Mouse (Mus musculus): ENCODE data around the gene Tbc1d10c. TPM values are rescaled to one million over a fixed set of nuclear protein-coding genes. Genes with fewer than 3 reads are reported as not detected.

Tbc1d10c gene
- polyA plus RNA-seq, 1 experiment = 266 TPM

GRCm38 (mm10) chr19:4147022-4147405 lies 44.1 kb downstream of the Tbc1d10c start:
- H3K4me3 ChIP-seq (ENCODE audit: extremely low read depth, insufficient read depth, insufficient read length) = no peak overlapping the region
- peaks cover 14% of the 10 kb centered on the region; the same call in 1 of the 2 replicates for H3K36me3 ChIP-seq (ENCODE audit: control insufficient read depth, insufficient read depth, low read length)
- WGBS = 50% methylated on average over 3 of the region's 3 CpGs
- H3K27me3 ChIP-seq (ENCODE audit: control insufficient read depth, insufficient read depth, low read length) = no peaks in the 10 kb centered on the region
- peak overlapping the region; percentile 72 for H3K27ac ChIP-seq (ENCODE audit: insufficient read depth, low read length)
- peaks cover 58% of the 10 kb centered on the region for H3K4me1 ChIP-seq (ENCODE audit: control insufficient read depth, insufficient read depth, insufficient read length)
- DNase-seq (ENCODE audit: low read depth in 1 of 2, low spot score in 2 of 2) = no peak
- TF ChIP-seq CTCF (IDR thresholded peaks at IDR 0.05; ENCODE audit: extremely low read depth, insufficient read depth, insufficient read length, insufficient replicate concordance) (no peak), POLR2A (IDR thresholded peaks at IDR 0.05; ENCODE audit: low read depth, low read length) (no peak)

GRCm38 (mm10) chr19:4146366-4147021 lies 44.6 kb downstream of the Tbc1d10c start:
- DNase-seq (ENCODE audit: low read depth in 1 of 2, low spot score in 2 of 2) = no peak
- Histone ChIP-seq H3K27me3 (ENCODE audit: control insufficient read depth, insufficient read depth, low read length) (no peaks in the 10 kb centered on the region), H3K36me3 (ENCODE audit: control insufficient read depth, insufficient read depth, low read length) (peaks cover 11% of the 10 kb centered on the region; the same call in 1 of the 2 replicates), H3K4me3 (ENCODE audit: extremely low read depth, insufficient read depth, insufficient read length) (no peak overlapping the region), H3K4me1 (ENCODE audit: control insufficient read depth, insufficient read depth, insufficient read length) (peaks cover 58% of the 10 kb centered on the region), H3K27ac (ENCODE audit: insufficient read depth, low read length) (peak overlapping the region; percentile 55)
- TF ChIP-seq CTCF (IDR thresholded peaks at IDR 0.05; ENCODE audit: extremely low read depth, insufficient read depth, insufficient read length, insufficient replicate concordance) (no peak), POLR2A (IDR thresholded peaks at IDR 0.05; ENCODE audit: low read depth, low read length) (no peak)
- WGBS = 82% methylated on average over 12 of the region's 12 CpGs

- H3K36me3 ChIP-seq (ENCODE audit: control insufficient read depth, insufficient read depth, low read length) = peaks cover 7% of the 10 kb centered on the region; the same call in 1 of the 2 replicates
- DNase-seq (ENCODE audit: low read depth in 1 of 2, low spot score in 2 of 2) = no peak
- 98% methylated on average over 5 of the region's 5 CpGs for WGBS
- H3K4me3 ChIP-seq (ENCODE audit: extremely low read depth, insufficient read depth, insufficient read length) = no peak overlapping the region
- no peak overlapping the region for H3K27ac ChIP-seq (ENCODE audit: insufficient read depth, low read length)
- TF ChIP-seq CTCF (IDR thresholded peaks at IDR 0.05; ENCODE audit: extremely low read depth, insufficient read depth, insufficient read length, insufficient replicate concordance) (no peak), POLR2A (IDR thresholded peaks at IDR 0.05; ENCODE audit: low read depth, low read length) (no peak)
- no peaks in the 10 kb centered on the region for H3K27me3 ChIP-seq (ENCODE audit: control insufficient read depth, insufficient read depth, low read length)
- H3K4me1 ChIP-seq (ENCODE audit: control insufficient read depth, insufficient read depth, insufficient read length) = peaks cover 58% of the 10 kb centered on the region
Measured at GRCm38 (mm10) chr19:4145936-4146335, 45.1 kb downstream of the Tbc1d10c start.

- H3K4me3 ChIP-seq (ENCODE audit: extremely low read depth, insufficient read depth, insufficient read length) = no peak overlapping the region
- peak in 1 of 2 experiments; percentile 66 for DNase-seq (ENCODE audit: low read depth in 1 of 2, low spot score in 2 of 2)
- no peaks in the 10 kb centered on the region for H3K36me3 ChIP-seq (ENCODE audit: control insufficient read depth, insufficient read depth, low read length)
- peak overlapping the region; percentile 77 for H3K27ac ChIP-seq (ENCODE audit: insufficient read depth, low read length)
- TF ChIP-seq POLR2A (IDR thresholded peaks at IDR 0.05; ENCODE audit: low read depth, low read length) (no peak), CTCF (IDR thresholded peaks at IDR 0.05; ENCODE audit: extremely low read depth, insufficient read depth, insufficient read length, insufficient replicate concordance) (no peak)
- H3K27me3 ChIP-seq (ENCODE audit: control insufficient read depth, insufficient read depth, low read length) = no peaks in the 10 kb centered on the region
- peaks cover 51% of the 10 kb centered on the region for H3K4me1 ChIP-seq (ENCODE audit: control insufficient read depth, insufficient read depth, insufficient read length)
- WGBS = 30% methylated on average over 16 of the region's 16 CpGs
Measured at GRCm38 (mm10) chr19:4144550-4145498, 46.3 kb downstream of the Tbc1d10c start.

GRCm38 (mm10) chr19:4143759-4144268 lies 47.3 kb downstream of the Tbc1d10c start, which contains the start of gene Cabp4:
TSS of gene Cabp4 (minus strand) at chr19:4144033.
- 41% methylated on average over 7 of the region's 7 CpGs for WGBS
- TF ChIP-seq POLR2A (IDR thresholded peaks at IDR 0.05; ENCODE audit: low read depth, low read length) = no peak
- no peak for TF ChIP-seq CTCF (IDR thresholded peaks at IDR 0.05; ENCODE audit: extremely low read depth, insufficient read depth, insufficient read length, insufficient replicate concordance)
- Histone ChIP-seq H3K27me3 (ENCODE audit: control insufficient read depth, insufficient read depth, low read length) (no peaks in the 10 kb centered on the region), H3K27ac (ENCODE audit: insufficient read depth, low read length) (peak within 1 kb of the TSS; percentile 77), H3K36me3 (ENCODE audit: control insufficient read depth, insufficient read depth, low read length) (no peaks in the 10 kb centered on the region), H3K4me1 (ENCODE audit: control insufficient read depth, insufficient read depth, insufficient read length) (peaks cover 48% of the 10 kb centered on the region), H3K4me3 (ENCODE audit: extremely low read depth, insufficient read depth, insufficient read length) (no peak within 1 kb of the TSS)
- no peak for DNase-seq (ENCODE audit: low read depth in 1 of 2, low spot score in 2 of 2)

GRCm38 (mm10) chr19:4142416-4143173 lies 48.5 kb downstream of the Tbc1d10c start:
- no peak overlapping the region for H3K4me3 ChIP-seq (ENCODE audit: extremely low read depth, insufficient read depth, insufficient read length)

More at GRCm38 (mm10) chr19:4142416-4143173, 48.5 kb downstream of the Tbc1d10c start:
- no peak for DNase-seq (ENCODE audit: low read depth in 1 of 2, low spot score in 2 of 2)
- 90% methylated on average over 18 of the region's 18 CpGs for WGBS
- no peaks in the 10 kb centered on the region for H3K27me3 ChIP-seq (ENCODE audit: control insufficient read depth, insufficient read depth, low read length)
- no peak for TF ChIP-seq POLR2A (IDR thresholded peaks at IDR 0.05; ENCODE audit: low read depth, low read length)
- TF ChIP-seq CTCF (IDR thresholded peaks at IDR 0.05; ENCODE audit: extremely low read depth, insufficient read depth, insufficient read length, insufficient replicate concordance) = no peak
- H3K4me1 ChIP-seq (ENCODE audit: control insufficient read depth, insufficient read depth, insufficient read length) = peaks cover 54% of the 10 kb centered on the region
- 0 out of 2 replicates have a peak overlapping the region, but pooled peaks have one; percentile 2 for H3K27ac ChIP-seq (ENCODE audit: insufficient read depth, low read length)
- no peaks in the 10 kb centered on the region for H3K36me3 ChIP-seq (ENCODE audit: control insufficient read depth, insufficient read depth, low read length)
